Mouse (Mus musculus) G1E (cell line): ENCODE measurements around the gene Olfr10.

Experiments used
- CTCF ChIP-seq: IDR thresholded peaks from 2 replicates; pipeline ENCODE4 v1.5.1; 2012; ENCODE audit warnings: low read depth, low read length, inconsistent platforms, mixed read lengths
- GATA1 ChIP-seq: IDR thresholded peaks from 2 replicates; pipeline ENCODE4 v1.6.1; 2012; ENCODE audit warnings: borderline replicate concordance, low read length, inconsistent platforms, mixed read lengths
- GATA2 ChIP-seq: IDR thresholded peaks from 2 replicates; pipeline ENCODE4 v1.6.1; 2012; ENCODE audit warnings: low read depth, low read length, inconsistent platforms, borderline replicate concordance
- POLR2AphosphoS5 ChIP-seq: IDR thresholded peaks from 2 replicates; pipeline ENCODE4 v1.6.1; 2012; ENCODE audit warnings: low read depth, low read length, inconsistent platforms; ENCODE audit not compliant: insufficient replicate concordance
- TAL1 ChIP-seq: conservative IDR thresholded peaks from 2 replicates; pipeline ENCODE4 v1.6.1; 2012; ENCODE audit warnings: low read depth, low read length, inconsistent platforms, mixed read lengths

DNA sequence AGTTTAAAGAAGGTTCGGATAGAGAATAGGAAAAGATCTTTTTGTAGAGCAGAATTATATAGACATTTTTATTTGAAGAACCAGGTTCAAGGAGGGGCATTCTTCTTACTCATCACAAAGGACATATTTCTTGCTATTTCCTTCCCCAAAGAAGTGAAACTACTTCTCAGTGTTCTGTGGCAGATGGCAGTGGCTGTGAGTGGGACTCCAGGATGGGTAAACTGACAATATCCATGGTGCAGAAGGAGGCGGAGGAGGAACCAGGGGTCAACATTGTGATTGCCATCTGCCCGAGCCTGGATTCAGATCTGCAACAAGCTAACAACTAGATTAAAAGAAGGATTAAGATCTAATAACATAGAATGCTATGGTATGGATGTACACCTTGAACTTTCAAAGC, 22.2 kb downstream of the Olfr10 start:
- no peak for TF ChIP-seq CTCF
- TF ChIP-seq GATA1: no peak
- no peak for TF ChIP-seq POLR2AphosphoS5
- no peak for TF ChIP-seq TAL1
- no peak for TF ChIP-seq GATA2
